Mouse (Mus musculus): ENCODE measurements around the gene Gcn1l1.

The Gcn1l1 gene

DNA sequence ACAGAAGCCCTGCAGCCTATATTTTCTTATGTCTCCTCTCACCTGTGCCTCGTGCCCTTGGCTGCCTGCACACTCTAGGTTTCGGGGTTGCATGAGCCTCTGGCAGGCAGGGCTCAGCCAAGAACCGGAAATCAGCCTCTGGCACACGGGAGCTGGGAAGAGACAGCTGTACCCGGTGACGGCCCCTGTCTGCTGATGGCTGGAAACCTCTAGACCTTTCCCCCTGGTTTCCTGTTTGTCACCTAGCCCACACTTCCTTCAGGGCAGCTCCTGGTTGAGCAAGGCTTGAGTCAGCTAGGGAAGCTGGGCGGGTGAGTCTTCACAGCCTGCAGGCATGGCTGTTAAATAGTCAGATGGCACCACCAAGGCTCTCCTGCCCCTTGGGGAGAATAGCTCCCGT lies 30.2 kb upstream of the Gcn1l1 start:
- no peak for DNase-seq (ENCODE audit: low read depth, low spot score)

DNA sequence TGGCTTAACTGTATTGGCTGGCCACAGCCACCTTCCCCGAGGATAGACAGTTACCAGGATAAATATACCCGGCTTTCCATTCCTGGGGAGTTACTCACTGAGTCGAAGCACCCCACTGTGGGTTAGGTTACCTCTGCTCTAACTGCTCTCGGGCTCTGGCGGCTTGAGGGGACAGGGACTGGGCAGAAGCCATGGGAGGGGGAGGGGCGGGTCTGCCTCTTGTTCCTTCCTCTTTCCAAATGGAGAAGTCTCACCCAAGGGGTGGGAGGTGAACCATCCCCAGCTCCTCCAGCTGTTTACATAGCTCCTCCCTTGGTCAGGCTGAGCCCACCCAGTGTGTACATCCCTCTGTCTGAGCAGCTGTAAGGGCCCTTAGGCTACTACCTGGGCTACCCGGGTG lies 29.4 kb upstream of the Gcn1l1 start:
- peak; percentile 78 for DNase-seq (ENCODE audit: low read depth, low spot score)

GRCm38 (mm10) chr5:115538017-115538692 lies 26.9 kb upstream of the Gcn1l1 start:
- no peak for DNase-seq (ENCODE audit: low read depth, low spot score)

GRCm38 (mm10) chr5:115538693-115539043 lies 26.4 kb upstream of the Gcn1l1 start:
- peak; percentile 90 for DNase-seq (ENCODE audit: low read depth, low spot score)

DNA sequence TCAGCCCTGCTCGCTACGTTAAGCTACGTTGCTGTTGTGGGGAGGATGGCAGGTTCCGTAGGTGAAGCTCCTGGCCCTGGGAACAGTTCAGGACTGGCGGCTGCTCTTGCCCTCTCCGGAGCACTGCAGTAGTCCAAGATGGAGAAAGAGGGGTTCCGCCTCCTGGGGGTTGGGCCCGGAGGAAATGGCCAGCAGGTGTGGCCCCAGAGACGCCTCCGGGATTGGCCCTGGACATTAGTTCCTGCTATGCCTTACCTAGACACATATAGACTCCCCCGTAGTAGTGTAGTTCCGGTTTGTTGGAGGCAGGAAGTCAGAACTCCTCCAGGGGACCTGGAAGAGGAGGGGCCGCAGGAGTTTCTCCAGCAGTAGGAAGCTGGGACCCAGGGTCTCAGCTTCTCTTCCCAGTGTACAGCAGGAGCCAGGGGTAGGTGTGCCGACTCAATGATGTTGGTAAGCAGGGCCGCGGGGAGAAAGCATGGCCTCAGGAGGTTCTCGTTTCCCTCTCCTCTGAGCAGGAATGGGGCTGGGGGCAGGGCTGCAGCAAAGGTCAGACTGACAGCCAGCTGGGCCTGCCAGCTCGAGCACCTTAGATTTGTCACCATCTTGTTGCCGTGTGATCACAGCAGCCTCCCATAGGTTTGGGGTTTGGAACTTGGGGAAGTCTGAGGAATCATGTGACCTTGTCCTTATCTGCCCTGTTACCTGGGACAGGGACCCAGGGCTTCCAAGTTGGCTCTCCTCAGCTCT lies 22.2 kb upstream of the Gcn1l1 start:
- no peak for DNase-seq (ENCODE audit: low read depth, low spot score)

GRCm38 (mm10) chr5:115543509-115544253 lies 21.4 kb upstream of the Gcn1l1 start:
- DNase-seq (ENCODE audit: low read depth, low spot score) = peak; percentile 76

- DNase-seq (ENCODE audit: low read depth, low spot score) = no peak
These were observed 20.3 kb upstream of the Gcn1l1 start for GRCm38 (mm10) chr5:115544655-115545185.

DNA sequence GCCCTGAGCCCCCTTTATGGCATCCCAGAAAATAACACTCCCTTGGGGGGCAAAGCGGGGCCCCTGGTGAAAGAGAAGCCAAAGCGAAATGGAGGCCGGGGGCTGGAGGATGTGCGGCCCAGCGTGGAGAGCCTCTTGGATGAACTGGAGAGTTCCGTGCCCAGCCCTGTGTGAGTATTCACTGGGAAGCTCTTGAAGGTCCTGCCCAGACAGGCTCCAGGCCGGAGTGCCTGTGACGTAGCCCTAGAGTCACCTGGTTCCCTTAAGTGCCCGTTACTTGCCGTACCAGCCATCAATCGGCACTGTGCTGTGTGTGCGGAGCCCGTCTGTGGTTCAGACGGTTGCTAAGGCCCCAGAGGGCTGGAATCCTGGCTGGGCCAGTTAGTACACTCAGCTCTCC lies 19.4 kb upstream of the Gcn1l1 start:
- no peak for DNase-seq (ENCODE audit: low read depth, low spot score)

GRCm38 (mm10) chr5:115546536-115546935 lies 18.5 kb upstream of the Gcn1l1 start:
- DNase-seq (ENCODE audit: low read depth, low spot score) = no peak

DNA sequence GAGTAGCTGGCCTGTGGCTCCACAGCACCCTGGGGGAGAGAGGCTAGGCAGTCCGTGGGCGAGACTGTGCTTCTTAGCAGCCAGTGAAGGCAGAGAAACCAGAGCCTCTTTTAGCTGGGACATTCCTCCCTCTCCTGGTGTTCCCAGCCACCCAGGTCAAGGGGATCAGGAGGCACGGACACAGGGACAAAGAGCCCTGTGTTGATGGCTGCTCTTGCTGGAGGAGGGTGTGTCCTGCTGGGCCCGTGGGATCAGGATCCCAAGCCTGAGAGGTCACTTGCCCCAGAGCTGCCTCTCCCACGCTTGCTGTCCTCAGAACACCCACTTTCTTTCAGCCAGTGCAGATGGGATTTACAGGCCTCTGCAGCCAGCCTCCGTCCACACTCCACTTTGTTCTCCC lies 18.0 kb upstream of the Gcn1l1 start:
- no peak for DNase-seq (ENCODE audit: low read depth, low spot score)

DNA sequence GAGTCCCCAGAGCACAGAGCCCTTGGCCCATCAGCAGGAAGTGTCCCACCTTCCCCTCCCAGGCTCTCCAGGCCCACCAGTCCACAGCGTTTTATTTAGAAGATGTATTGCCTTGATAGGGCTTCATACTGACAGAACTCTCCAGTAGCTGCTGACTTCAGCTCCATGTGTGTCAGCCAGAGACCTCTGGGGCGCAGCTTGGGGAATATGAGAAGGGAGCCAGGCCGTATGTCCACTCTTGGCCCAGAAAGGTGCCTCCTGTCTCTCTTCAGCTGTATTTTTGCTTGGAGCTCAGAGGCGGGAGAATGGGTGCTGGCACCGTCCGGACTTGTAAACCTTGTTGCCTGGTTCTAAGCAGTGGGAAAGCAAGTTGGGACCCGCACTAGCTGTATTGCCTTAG lies 17.6 kb upstream of the Gcn1l1 start:
- DNase-seq (ENCODE audit: low read depth, low spot score) = no peak

- DNase-seq (ENCODE audit: low read depth, low spot score) = no peak
These were observed 16.4 kb upstream of the Gcn1l1 start for GRCm38 (mm10) chr5:115548501-115549285.

DNA sequence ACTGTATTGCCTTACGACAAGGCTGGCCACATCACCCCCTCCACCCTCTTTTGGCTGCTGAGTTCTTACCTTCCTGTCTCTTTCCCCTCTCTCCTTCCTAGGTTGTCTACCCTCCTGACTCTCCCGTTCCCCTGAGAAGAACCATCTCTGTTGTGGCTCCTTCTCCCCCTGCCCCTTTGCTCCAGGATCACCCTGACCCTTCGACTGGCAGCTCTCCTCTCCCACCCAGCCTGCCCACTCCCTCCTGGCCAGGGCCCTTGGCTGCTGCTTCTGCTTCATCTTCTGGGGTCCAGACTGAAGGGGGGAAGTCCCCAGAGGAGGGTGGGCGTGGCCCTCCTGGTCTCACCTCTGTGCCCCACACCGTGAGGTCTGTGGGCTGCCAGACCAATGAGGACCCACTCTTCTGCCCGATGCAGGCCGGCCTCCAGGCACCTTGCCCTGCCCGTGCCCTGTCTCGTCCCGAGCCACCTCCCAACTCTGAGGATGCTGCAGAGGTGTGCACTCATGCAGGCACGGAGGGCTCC lies 14.5 kb upstream of the Gcn1l1 start:
- DNase-seq (ENCODE audit: low read depth, low spot score) = no peak

- no peak for DNase-seq (ENCODE audit: low read depth, low spot score)
These were observed 13.7 kb upstream of the Gcn1l1 start for GRCm38 (mm10) chr5:115551386-115551785.

- no peak for DNase-seq (ENCODE audit: low read depth, low spot score)
These were observed 13.3 kb upstream of the Gcn1l1 start for GRCm38 (mm10) chr5:115551799-115552198.

DNA sequence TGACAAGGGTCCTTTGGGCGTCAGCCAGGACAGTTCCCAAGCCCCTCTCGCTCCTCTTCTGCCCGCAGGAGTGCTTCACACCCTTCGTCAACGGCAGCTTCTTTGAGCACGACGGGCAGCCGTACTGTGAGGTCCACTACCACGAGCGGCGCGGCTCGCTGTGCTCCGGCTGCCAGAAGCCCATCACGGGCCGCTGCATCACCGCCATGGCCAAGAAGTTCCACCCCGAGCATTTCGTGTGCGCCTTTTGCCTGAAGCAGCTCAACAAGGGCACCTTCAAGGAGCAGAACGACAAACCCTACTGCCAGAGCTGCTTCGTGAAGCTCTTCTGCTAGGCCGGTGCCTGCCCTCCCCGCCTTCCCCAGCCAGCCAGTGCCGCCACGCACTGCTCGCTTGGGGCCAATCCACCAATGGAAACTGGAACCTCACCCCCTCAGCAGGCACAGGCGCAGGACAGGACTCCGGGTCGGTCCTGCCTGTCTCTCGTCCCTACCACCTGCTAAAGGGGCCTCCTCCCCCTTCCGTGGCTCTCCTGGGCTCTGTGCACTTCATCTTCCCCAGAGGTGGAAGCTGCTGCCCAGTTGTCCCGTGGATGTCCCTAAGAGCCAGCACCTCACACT lies 11.1 kb upstream of the Gcn1l1 start:
- no peak for DNase-seq (ENCODE audit: low read depth, low spot score)

DNA sequence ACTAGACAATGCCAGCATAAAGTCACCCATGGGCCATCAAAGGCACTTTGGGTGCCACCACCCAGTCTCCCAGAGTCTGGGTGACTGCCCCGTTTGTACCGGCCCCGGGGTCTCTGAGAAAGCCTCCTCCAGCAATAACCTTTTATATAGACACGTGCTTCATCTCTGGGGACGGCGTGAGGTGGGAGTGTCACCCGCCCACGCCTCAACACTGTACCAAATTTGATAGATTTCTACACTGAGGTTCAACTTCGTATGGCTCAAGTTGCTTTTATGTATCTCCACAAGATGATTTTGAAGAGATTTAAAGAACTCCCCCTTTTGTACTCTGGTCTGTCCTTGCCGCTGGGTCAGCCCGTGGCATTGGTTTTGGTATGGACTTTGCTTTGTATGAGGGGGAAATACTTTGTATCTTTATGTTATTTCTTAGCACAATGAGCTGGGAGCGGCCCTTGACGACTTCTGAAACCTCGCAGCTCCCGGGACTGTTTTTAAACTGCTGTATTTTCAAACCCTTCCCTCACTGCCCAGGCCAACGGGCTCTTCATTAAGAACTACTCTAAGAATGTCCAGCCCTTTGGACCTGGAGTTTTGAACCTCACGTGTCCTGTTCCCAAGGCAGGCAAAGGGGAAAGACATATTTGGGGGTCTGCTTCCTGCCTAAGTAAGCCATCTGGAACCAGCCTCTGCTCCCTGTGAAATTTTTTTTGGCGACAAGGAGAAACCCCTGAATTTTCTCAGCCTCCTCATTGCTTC lies 10.3 kb upstream of the Gcn1l1 start:
- DNase-seq (ENCODE audit: low read depth, low spot score) = no peak

- DNase-seq (ENCODE audit: low read depth, low spot score) = peak; percentile 71
These were observed 8.8 kb upstream of the Gcn1l1 start for GRCm38 (mm10) chr5:115556217-115556616.

GRCm38 (mm10) chr5:115558182-115558794 lies 6.8 kb upstream of the Gcn1l1 start:
- no peak for DNase-seq (ENCODE audit: low read depth, low spot score)
